Mouse (Mus musculus): Measurements from ENCODE around the gene Zswim5. TPM values are rescaled to one million over a fixed set of nuclear protein-coding genes. Genes with fewer than 3 reads are reported as not detected.
"Not testable (repeated sequence)": the region's sequence is repeated elsewhere in the genome, so short reads cannot be mapped to it uniquely, and the experiment has no call there.

Zswim5 gene
- polyA plus RNA-seq (2014; fragmentation: Nextera tagmentation; extraction: Ambion mirVana): 8.5 and 11.1 TPM in 2 replicates

- ATAC-seq: peak; percentile 92
Measured at GRCm38 (mm10) chr4:116876995-116877728, at the start of gene Zswim5. Gene Zswim5 (plus strand): TSS chr4:116877376.

DNA sequence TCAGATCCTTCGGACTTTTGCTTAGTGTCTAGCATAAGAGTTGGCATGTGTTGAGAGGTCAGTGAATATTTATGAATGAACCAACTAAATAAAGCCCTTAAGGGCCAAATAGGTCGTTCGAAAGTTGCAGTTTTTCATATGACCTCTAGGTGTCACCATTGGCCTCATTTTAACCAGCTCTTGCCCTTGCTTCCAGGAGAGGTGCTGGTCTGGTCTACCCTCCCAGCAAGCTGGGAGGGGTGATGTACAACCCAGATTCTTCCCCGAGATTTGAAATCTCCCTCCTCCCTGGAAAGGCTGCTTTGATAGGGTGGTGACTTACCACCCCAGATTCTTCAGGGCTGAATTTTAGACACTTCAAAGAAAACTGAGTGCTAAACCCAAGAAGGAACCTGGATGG is 49.4 kb upstream of the Zswim5 start:
- WGBS: 1% methylated on average over 4 of the region's 4 CpGs
- H3K4me1 ChIP-seq (ENCODE audit: control insufficient read depth, insufficient read depth, low read length): peaks cover 18% of the 10 kb centered on the region
- no peak overlapping the region for H3K9ac ChIP-seq (ENCODE audit: low read length)
- no peaks in the 10 kb centered on the region for H3K9me3 ChIP-seq (replicated peaks; ENCODE audit: control insufficient read depth, low read length)
- no peak overlapping the region for H3K27ac ChIP-seq (ENCODE audit: low read depth, low read length)
- H3K4me2 ChIP-seq (ENCODE audit: low read length): no peak overlapping the region
- no peak overlapping the region for H3K4me3 ChIP-seq (ENCODE audit: low read depth, low read length)
- H3K27me3 ChIP-seq (replicated peaks; ENCODE audit: control insufficient read depth, insufficient read depth, low read length): no peaks in the 10 kb centered on the region
- ATAC-seq (peak; percentile 53), DNase-seq (ENCODE audit: low spot score) (peak; percentile 89)
- H3K36me3 ChIP-seq (ENCODE audit: control insufficient read depth, insufficient read depth, low read length): no peaks in the 10 kb centered on the region

More at GRCm38 (mm10) chr4:116876995-116877728, at the start of gene Zswim5:
- no peaks in the 10 kb centered on the region for H3K9me3 ChIP-seq (replicated peaks; ENCODE audit: control insufficient read depth, low read length)
- peak within 1 kb of the TSS; percentile 86 for H3K4me3 ChIP-seq (ENCODE audit: low read depth, low read length)
- H3K4me1 ChIP-seq (ENCODE audit: control insufficient read depth, insufficient read depth, low read length): peaks cover 4% of the 10 kb centered on the region; the same call in 1 of the 2 replicates
- H3K27me3 ChIP-seq (replicated peaks; ENCODE audit: control insufficient read depth, insufficient read depth, low read length): no peaks in the 10 kb centered on the region
- H3K9ac ChIP-seq (ENCODE audit: low read length): peak within 1 kb of the TSS; percentile 93
- H3K36me3 ChIP-seq (ENCODE audit: control insufficient read depth, insufficient read depth, low read length): no peaks in the 10 kb centered on the region
- DNase-seq (ENCODE audit: low spot score): peak; percentile 90
- H3K27ac ChIP-seq (ENCODE audit: low read depth, low read length): peak within 1 kb of the TSS; percentile 99
- WGBS: 0% methylated on average over 77 of the region's 104 CpGs
- peak within 1 kb of the TSS; percentile 69 for H3K4me2 ChIP-seq (ENCODE audit: low read length)

GRCm38 (mm10) chr4:116829364-116830069 is 47.7 kb upstream of the Zswim5 start:
- DNase-seq (ENCODE audit: low spot score) (peak; percentile 63), ATAC-seq (peak; percentile 73)
- WGBS: 27% methylated on average over 6 of the region's 6 CpGs
- Histone ChIP-seq H3K36me3 (ENCODE audit: control insufficient read depth, insufficient read depth, low read length) (no peaks in the 10 kb centered on the region), H3K27me3 (replicated peaks; ENCODE audit: control insufficient read depth, insufficient read depth, low read length) (no peaks in the 10 kb centered on the region), H3K4me2 (ENCODE audit: low read length) (no peak overlapping the region), H3K27ac (ENCODE audit: low read depth, low read length) (peak overlapping the region; percentile 76), H3K4me3 (ENCODE audit: low read depth, low read length) (no peak overlapping the region), H3K4me1 (ENCODE audit: control insufficient read depth, insufficient read depth, low read length) (peaks cover 15% of the 10 kb centered on the region), H3K9me3 (replicated peaks; ENCODE audit: control insufficient read depth, low read length) (no peaks in the 10 kb centered on the region), H3K9ac (ENCODE audit: low read length) (peak overlapping the region; percentile 45; the same call in 1 of the 2 replicates)

- Histone ChIP-seq H3K4me1 (ENCODE audit: control insufficient read depth, insufficient read depth, low read length) (peaks cover 14% of the 10 kb centered on the region), H3K36me3 (ENCODE audit: control insufficient read depth, insufficient read depth, low read length) (no peaks in the 10 kb centered on the region), H3K27ac (ENCODE audit: low read depth, low read length) (peak overlapping the region; percentile 76), H3K9ac (ENCODE audit: low read length) (peak overlapping the region; percentile 45; the same call in 1 of the 2 replicates), H3K9me3 (replicated peaks; ENCODE audit: control insufficient read depth, low read length) (no peaks in the 10 kb centered on the region), H3K4me2 (ENCODE audit: low read length) (no peak overlapping the region), H3K4me3 (ENCODE audit: low read depth, low read length) (no peak overlapping the region), H3K27me3 (replicated peaks; ENCODE audit: control insufficient read depth, insufficient read depth, low read length) (no peaks in the 10 kb centered on the region)
- ATAC-seq: peak; percentile 74
- WGBS: 9% methylated on average over 6 of the region's 6 CpGs
- DNase-seq (ENCODE audit: low spot score): no peak
Measured at GRCm38 (mm10) chr4:116830070-116830368, 47.2 kb upstream of the Zswim5 start.

GRCm38 (mm10) chr4:116838999-116839398 is 38.2 kb upstream of the Zswim5 start:
- Histone ChIP-seq H3K4me2 (ENCODE audit: low read length) (no peak overlapping the region), H3K4me1 (ENCODE audit: control insufficient read depth, insufficient read depth, low read length) (no peaks in the 10 kb centered on the region), H3K9me3 (replicated peaks; ENCODE audit: control insufficient read depth, low read length) (no peaks in the 10 kb centered on the region), H3K27me3 (replicated peaks; ENCODE audit: control insufficient read depth, insufficient read depth, low read length) (no peaks in the 10 kb centered on the region), H3K9ac (ENCODE audit: low read length) (no peak overlapping the region), H3K4me3 (ENCODE audit: low read depth, low read length) (no peak overlapping the region), H3K27ac (ENCODE audit: low read depth, low read length) (no peak overlapping the region), H3K36me3 (ENCODE audit: control insufficient read depth, insufficient read depth, low read length) (no peaks in the 10 kb centered on the region)
- ATAC-seq (no peak), DNase-seq (ENCODE audit: low spot score) (no peak)
- 19% methylated on average over 2 of the region's 2 CpGs for WGBS

GRCm38 (mm10) chr4:116840096-116840495 is 37.1 kb upstream of the Zswim5 start:
- WGBS: 55% methylated on average over 20 of the region's 29 CpGs
- H3K27ac ChIP-seq (ENCODE audit: low read depth, low read length); ATAC-seq; H3K36me3 ChIP-seq (ENCODE audit: control insufficient read depth, insufficient read depth, low read length); H3K9ac ChIP-seq (ENCODE audit: low read length); H3K4me3 ChIP-seq (ENCODE audit: low read depth, low read length); H3K4me1 ChIP-seq (ENCODE audit: control insufficient read depth, insufficient read depth, low read length); H3K27me3 ChIP-seq (replicated peaks; ENCODE audit: control insufficient read depth, insufficient read depth, low read length); DNase-seq (ENCODE audit: low spot score); H3K4me2 ChIP-seq (ENCODE audit: low read length); H3K9me3 ChIP-seq (replicated peaks; ENCODE audit: control insufficient read depth, low read length): not testable (repeated sequence)

- no peaks in the 10 kb centered on the region for H3K4me1 ChIP-seq (ENCODE audit: control insufficient read depth, insufficient read depth, low read length)
- H3K27ac ChIP-seq (ENCODE audit: low read depth, low read length): no peak overlapping the region
- ATAC-seq (no peak), DNase-seq (ENCODE audit: low spot score) (no peak)
- no peak overlapping the region for H3K4me2 ChIP-seq (ENCODE audit: low read length)
- no peak overlapping the region for H3K9ac ChIP-seq (ENCODE audit: low read length)
- no peaks in the 10 kb centered on the region for H3K9me3 ChIP-seq (replicated peaks; ENCODE audit: control insufficient read depth, low read length)
- no peak overlapping the region for H3K4me3 ChIP-seq (ENCODE audit: low read depth, low read length)
- H3K27me3 ChIP-seq (replicated peaks; ENCODE audit: control insufficient read depth, insufficient read depth, low read length): no peaks in the 10 kb centered on the region
- 90% methylated on average over 6 of the region's 6 CpGs for WGBS
- H3K36me3 ChIP-seq (ENCODE audit: control insufficient read depth, insufficient read depth, low read length): no peaks in the 10 kb centered on the region
Measured at GRCm38 (mm10) chr4:116840841-116841240, 36.3 kb upstream of the Zswim5 start.

DNA sequence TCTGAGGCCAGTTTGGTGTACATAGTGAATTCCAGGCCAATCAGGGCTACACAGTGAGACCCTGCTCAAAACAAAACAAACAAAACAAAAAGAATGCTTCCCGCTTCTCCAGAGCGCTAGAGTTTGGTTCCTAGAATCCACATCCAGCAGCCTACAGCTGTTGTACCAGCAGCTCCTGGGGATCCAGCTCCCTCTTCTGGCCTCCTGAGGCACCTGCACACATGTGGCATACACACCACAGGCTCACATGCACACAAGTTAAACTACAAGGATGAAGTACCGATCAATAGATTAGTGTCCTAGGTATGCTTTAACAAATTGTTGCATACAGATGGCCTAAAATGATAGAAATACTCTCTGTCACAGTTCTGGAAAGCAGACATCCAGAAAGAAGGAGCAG is 32.9 kb upstream of the Zswim5 start:
- Histone ChIP-seq H3K4me2 (ENCODE audit: low read length) (no peak overlapping the region), H3K4me3 (ENCODE audit: low read depth, low read length) (no peak overlapping the region), H3K27ac (ENCODE audit: low read depth, low read length) (no peak overlapping the region), H3K9ac (ENCODE audit: low read length) (no peak overlapping the region), H3K4me1 (ENCODE audit: control insufficient read depth, insufficient read depth, low read length) (no peaks in the 10 kb centered on the region), H3K9me3 (replicated peaks; ENCODE audit: control insufficient read depth, low read length) (no peaks in the 10 kb centered on the region), H3K36me3 (ENCODE audit: control insufficient read depth, insufficient read depth, low read length) (no peaks in the 10 kb centered on the region), H3K27me3 (replicated peaks; ENCODE audit: control insufficient read depth, insufficient read depth, low read length) (no peaks in the 10 kb centered on the region)
- WGBS: 95% methylated on average over 3 of the region's 3 CpGs
- DNase-seq (ENCODE audit: low spot score) (no peak), ATAC-seq (no peak)

- Histone ChIP-seq H3K27me3 (replicated peaks; ENCODE audit: control insufficient read depth, insufficient read depth, low read length) (no peaks in the 10 kb centered on the region), H3K9ac (ENCODE audit: low read length) (no peak overlapping the region), H3K4me3 (ENCODE audit: low read depth, low read length) (no peak overlapping the region), H3K36me3 (ENCODE audit: control insufficient read depth, insufficient read depth, low read length) (no peaks in the 10 kb centered on the region), H3K4me1 (ENCODE audit: control insufficient read depth, insufficient read depth, low read length) (peaks cover 6% of the 10 kb centered on the region), H3K27ac (ENCODE audit: low read depth, low read length) (no peak overlapping the region), H3K4me2 (ENCODE audit: low read length) (no peak overlapping the region), H3K9me3 (replicated peaks; ENCODE audit: control insufficient read depth, low read length) (no peaks in the 10 kb centered on the region)
- no peak for ATAC-seq
- 42% methylated on average over 3 of the region's 3 CpGs for WGBS
- DNase-seq (ENCODE audit: low spot score): no peak
Measured at GRCm38 (mm10) chr4:116849901-116850300, 27.3 kb upstream of the Zswim5 start.
